Mouse (Mus musculus): Measurements from ENCODE around the gene Rps8.

Gene Rps8

GRCm38 (mm10) chr4:117148815-117149214 lies 7.2 kb downstream of the Rps8 start:
- DNase-seq (ENCODE audit: low read depth, low spot score) = no peak

GRCm38 (mm10) chr4:117148047-117148713 lies 7.9 kb downstream of the Rps8 start:
- DNase-seq (ENCODE audit: low read depth, low spot score) = no peak

GRCm38 (mm10) chr4:117146176-117146575 lies 9.9 kb downstream of the Rps8 start:
- DNase-seq (ENCODE audit: low read depth, low spot score) = no peak

GRCm38 (mm10) chr4:117145248-117145647 lies 10.8 kb downstream of the Rps8 start:
- no peak for DNase-seq (ENCODE audit: low read depth, low spot score)

GRCm38 (mm10) chr4:117143023-117143422 lies 13.0 kb downstream of the Rps8 start:
- no peak for DNase-seq (ENCODE audit: low read depth, low spot score)

- no peak for DNase-seq (ENCODE audit: low read depth, low spot score)
Measured at GRCm38 (mm10) chr4:117140613-117141012, 15.4 kb downstream of the Rps8 start.

- DNase-seq (ENCODE audit: low read depth, low spot score) = no peak
Measured at GRCm38 (mm10) chr4:117139217-117139612, 16.8 kb downstream of the Rps8 start.

GRCm38 (mm10) chr4:117138295-117139216 lies 17.5 kb downstream of the Rps8 start:
- DNase-seq (ENCODE audit: low read depth, low spot score) = no peak

- DNase-seq (ENCODE audit: low read depth, low spot score) = no peak
Measured at GRCm38 (mm10) chr4:117136034-117136433, 20.0 kb downstream of the Rps8 start.

GRCm38 (mm10) chr4:117134601-117134995 lies 21.4 kb downstream of the Rps8 start:
- DNase-seq (ENCODE audit: low read depth, low spot score) = no peak

- peak; percentile 95 for DNase-seq (ENCODE audit: low read depth, low spot score)
Measured at GRCm38 (mm10) chr4:117133817-117134600, 22.0 kb downstream of the Rps8 start, which contains the start of gene Plk3. TSS of gene Plk3 (minus strand) at chr4:117133963.

GRCm38 (mm10) chr4:117133366-117133796 lies 22.7 kb downstream of the Rps8 start:
- DNase-seq (ENCODE audit: low read depth, low spot score) = no peak

GRCm38 (mm10) chr4:117132794-117133143 lies 23.3 kb downstream of the Rps8 start:
- no peak for DNase-seq (ENCODE audit: low read depth, low spot score)

- no peak for DNase-seq (ENCODE audit: low read depth, low spot score)
Measured at GRCm38 (mm10) chr4:117131890-117132793, 23.9 kb downstream of the Rps8 start.

- DNase-seq (ENCODE audit: low read depth, low spot score) = no peak
Measured at GRCm38 (mm10) chr4:117131198-117131597, 24.8 kb downstream of the Rps8 start.

GRCm38 (mm10) chr4:117130790-117131189 lies 25.3 kb downstream of the Rps8 start:
- no peak for DNase-seq (ENCODE audit: low read depth, low spot score)

- DNase-seq (ENCODE audit: low read depth, low spot score) = no peak
Measured at GRCm38 (mm10) chr4:117127991-117128686, 27.9 kb downstream of the Rps8 start.

GRCm38 (mm10) chr4:117126675-117127290 lies 29.3 kb downstream of the Rps8 start, which contains the start of gene Tctex1d4:
TSS of gene Tctex1d4 (plus strand) at chr4:117126794.
- DNase-seq (ENCODE audit: low read depth, low spot score) = no peak

- peak; percentile 60 for DNase-seq (ENCODE audit: low read depth, low spot score)
Measured at GRCm38 (mm10) chr4:117125910-117126674, 30.0 kb downstream of the Rps8 start.

All from telencephalon, adult 2 months (tissue).